Mouse (Mus musculus) embryonic facial prominence, embryonic 10.5 days (tissue): Measurements from ENCODE around the gene Afm. TPM values are rescaled to one million over a fixed set of nuclear protein-coding genes. Genes with fewer than 3 reads are reported as not detected.

ENCODE experiments used
- DNase-seq: peaks from one replicate; pipeline ENCODE4 v3.0.0-alpha.2; 2017; ENCODE audit warnings: low spot score
- H3K27ac ChIP-seq: fragments of 300-500 bp; sonication (generic); replicated peaks from 2 replicates; pipeline ENCODE4 v1.5.1; 2016; ENCODE audit warnings: mild to moderate bottlenecking
- H3K27me3 ChIP-seq: fragments of 300-500 bp; sonication (generic); replicated peaks from 2 replicates; pipeline ENCODE4 v1.6.1; 2016; ENCODE audit warnings: low read depth, mild to moderate bottlenecking; ENCODE audit not compliant: poor library complexity, severe bottlenecking
- H3K36me3 ChIP-seq: fragments of 300-500 bp; sonication (generic); replicated peaks from 2 replicates; pipeline ENCODE4 v1.6.1; 2016; ENCODE audit warnings: mild to moderate bottlenecking, moderate library complexity
- H3K4me1 ChIP-seq: fragments of 300-500 bp; sonication (generic); 2 replicates; pipeline ENCODE4 v1.6.1; 2016
- H3K4me3 ChIP-seq: fragments of 300-500 bp; sonication (generic); 2 replicates; pipeline ENCODE4 v1.5.1; 2016; ENCODE audit warnings: mild to moderate bottlenecking, moderate library complexity
- H3K9me3 ChIP-seq: fragments of 300-500 bp; sonication (generic); 2 replicates; pipeline ENCODE4 v1.6.1; 2016; ENCODE audit warnings: mild to moderate bottlenecking
- WGBS: fragments of 180-500 bp; shearing (Covaris S2); methylation state at CpG from one replicate; pipeline ENCODE4 v1.1.7; 2016; 5-methylcytosine and 5-hydroxymethylcytosine counted together
- polyA plus RNA-seq: library from polyadenylated mRNA; unstranded; fragments of >200 nt; fragmentation: Nextera tagmentation; extraction: Ambion mirVana; gene quantifications from 2 replicates; pipeline ENCODE4 v1.2.1, GENCODE M21; 2016

The Afm gene
- polyA plus RNA-seq, 1 experiment from 2014 or later = not detected

- WGBS = 85% methylated on average over 4 of the region's 4 CpGs
- H3K27ac ChIP-seq = no peak overlapping the region
- H3K9me3 ChIP-seq = no peaks in the 10 kb centered on the region
- no peak overlapping the region for H3K4me3 ChIP-seq
- no peaks in the 10 kb centered on the region for H3K36me3 ChIP-seq
- no peak for DNase-seq
- H3K27me3 ChIP-seq = no peaks in the 10 kb centered on the region
- no peaks in the 10 kb centered on the region for H3K4me1 ChIP-seq
Observed at GRCm38 (mm10) chr5:90562880-90563279, 44.1 kb downstream of the Afm start.

- Histone ChIP-seq H3K27ac (no peak overlapping the region), H3K36me3 (no peaks in the 10 kb centered on the region), H3K4me3 (no peak overlapping the region), H3K9me3 (no peaks in the 10 kb centered on the region), H3K4me1 (no peaks in the 10 kb centered on the region), H3K27me3 (no peaks in the 10 kb centered on the region)
- WGBS = 91% methylated on average over 4 of the region's 4 CpGs
- no peak for DNase-seq
Observed at GRCm38 (mm10) chr5:90564161-90564560, 45.4 kb downstream of the Afm start.

- Histone ChIP-seq H3K36me3 (no peaks in the 10 kb centered on the region), H3K4me1 (no peaks in the 10 kb centered on the region), H3K27ac (no peak overlapping the region), H3K9me3 (no peaks in the 10 kb centered on the region), H3K4me3 (no peak overlapping the region), H3K27me3 (no peaks in the 10 kb centered on the region)
- 86% methylated on average over 6 of the region's 6 CpGs for WGBS
- no peak for DNase-seq
Observed at GRCm38 (mm10) chr5:90565205-90565604, 46.5 kb downstream of the Afm start.

- 86% methylated on average over 5 of the region's 5 CpGs for WGBS
- no peaks in the 10 kb centered on the region for H3K4me1 ChIP-seq
- no peaks in the 10 kb centered on the region for H3K36me3 ChIP-seq
- no peak for DNase-seq
- no peaks in the 10 kb centered on the region for H3K27me3 ChIP-seq
- no peaks in the 10 kb centered on the region for H3K9me3 ChIP-seq
- H3K27ac ChIP-seq = no peak overlapping the region
- H3K4me3 ChIP-seq = no peak overlapping the region
Observed at GRCm38 (mm10) chr5:90567788-90568187, 49.1 kb downstream of the Afm start.

GRCm38 (mm10) chr5:90568338-90568737 is 49.6 kb downstream of the Afm start:
- DNase-seq = no peak
- H3K4me1 ChIP-seq = no peaks in the 10 kb centered on the region
- no peak overlapping the region for H3K27ac ChIP-seq
- H3K9me3 ChIP-seq = no peaks in the 10 kb centered on the region
- no peaks in the 10 kb centered on the region for H3K27me3 ChIP-seq
- H3K36me3 ChIP-seq = no peaks in the 10 kb centered on the region
- H3K4me3 ChIP-seq = no peak overlapping the region

GRCm38 (mm10) chr5:90571216-90571615 is 52.5 kb downstream of the Afm start:
- no peak for DNase-seq
- Histone ChIP-seq H3K4me3 (no peak overlapping the region), H3K27me3 (no peaks in the 10 kb centered on the region), H3K27ac (no peak overlapping the region), H3K9me3 (no peaks in the 10 kb centered on the region), H3K4me1 (no peaks in the 10 kb centered on the region), H3K36me3 (no peaks in the 10 kb centered on the region)
- 57% methylated on average over 3 of the region's 3 CpGs for WGBS

- no peak overlapping the region for H3K4me3 ChIP-seq
- H3K4me1 ChIP-seq = no peaks in the 10 kb centered on the region
- 80% methylated on average over 9 of the region's 9 CpGs for WGBS
- no peak overlapping the region for H3K27ac ChIP-seq
- H3K36me3 ChIP-seq = no peaks in the 10 kb centered on the region
- no peaks in the 10 kb centered on the region for H3K9me3 ChIP-seq
- DNase-seq = no peak
- H3K27me3 ChIP-seq = no peaks in the 10 kb centered on the region
Observed at GRCm38 (mm10) chr5:90577751-90578150, 59.0 kb downstream of the Afm start.

GRCm38 (mm10) chr5:90579556-90579955 is 60.8 kb downstream of the Afm start:
- no peaks in the 10 kb centered on the region for H3K36me3 ChIP-seq
- H3K27me3 ChIP-seq = no peaks in the 10 kb centered on the region
- no peak for DNase-seq
- H3K4me3 ChIP-seq = no peak overlapping the region
- H3K4me1 ChIP-seq = no peaks in the 10 kb centered on the region
- no peaks in the 10 kb centered on the region for H3K9me3 ChIP-seq
- WGBS = 89% methylated on average over 9 of the region's 9 CpGs
- H3K27ac ChIP-seq = no peak overlapping the region

GRCm38 (mm10) chr5:90582179-90582578 is 63.4 kb downstream of the Afm start:
- no peak for DNase-seq
- Histone ChIP-seq H3K36me3 (no peaks in the 10 kb centered on the region), H3K27ac (no peak overlapping the region), H3K27me3 (no peaks in the 10 kb centered on the region), H3K4me1 (no peaks in the 10 kb centered on the region), H3K9me3 (no peaks in the 10 kb centered on the region), H3K4me3 (no peak overlapping the region)
- WGBS = 89% methylated on average over 6 of the region's 6 CpGs

- Histone ChIP-seq H3K27ac (no peak overlapping the region), H3K4me1 (no peaks in the 10 kb centered on the region), H3K36me3 (no peaks in the 10 kb centered on the region), H3K4me3 (no peak overlapping the region), H3K9me3 (no peaks in the 10 kb centered on the region), H3K27me3 (0 out of 2 replicates have a peak, but pooled peaks cover 2% of the 10 kb centered on the region)
- WGBS = 85% methylated on average over 7 of the region's 7 CpGs
- no peak for DNase-seq
Observed at GRCm38 (mm10) chr5:90584799-90585198, 66.1 kb downstream of the Afm start.

- Histone ChIP-seq H3K9me3 (no peaks in the 10 kb centered on the region), H3K4me1 (no peaks in the 10 kb centered on the region), H3K36me3 (no peaks in the 10 kb centered on the region), H3K4me3 (no peak overlapping the region), H3K27ac (no peak overlapping the region), H3K27me3 (0 out of 2 replicates have a peak, but pooled peaks cover 2% of the 10 kb centered on the region)
- DNase-seq = no peak
- WGBS = 74% methylated on average over 5 of the region's 5 CpGs
Observed at GRCm38 (mm10) chr5:90586511-90586910, 67.8 kb downstream of the Afm start.

GRCm38 (mm10) chr5:90588104-90588503 is 69.4 kb downstream of the Afm start:
- no peak for DNase-seq
- H3K27ac ChIP-seq = no peak overlapping the region
- WGBS = 90% methylated on average over 5 of the region's 5 CpGs
- H3K36me3 ChIP-seq = no peaks in the 10 kb centered on the region
- no peak overlapping the region for H3K4me3 ChIP-seq
- no peaks in the 10 kb centered on the region for H3K4me1 ChIP-seq
- 0 out of 2 replicates have a peak, but pooled peaks cover 2% of the 10 kb centered on the region for H3K27me3 ChIP-seq
- no peaks in the 10 kb centered on the region for H3K9me3 ChIP-seq

- Histone ChIP-seq H3K9me3 (no peaks in the 10 kb centered on the region), H3K27ac (no peak overlapping the region), H3K36me3 (no peaks in the 10 kb centered on the region), H3K4me1 (no peaks in the 10 kb centered on the region), H3K4me3 (peak overlapping the region; percentile 56), H3K27me3 (0 out of 2 replicates have a peak, but pooled peaks cover 2% of the 10 kb centered on the region)
- peak; percentile 71 for DNase-seq
- WGBS = 24% methylated on average over 25 of the region's 25 CpGs
Observed at GRCm38 (mm10) chr5:90588708-90589595, 70.2 kb downstream of the Afm start.
